Mouse (Mus musculus): ENCODE measurements around the gene Cdh10. TPM values are rescaled to one million over a fixed set of nuclear protein-coding genes. Genes with fewer than 3 reads are reported as not detected.

The Cdh10 gene
- polyA plus RNA-seq, 1 experiment from 2014 or later, result 7.0 TPM

- no peak overlapping the region for H3K4me3 ChIP-seq
- WGBS, result 83% methylated on average over 1 of the region's 1 CpGs
- H3K9me3 ChIP-seq, result no peaks in the 10 kb centered on the region
- H3K4me2 ChIP-seq (replicated peaks), result no peak overlapping the region
- H3K27me3 ChIP-seq, result no peaks in the 10 kb centered on the region
- H3K36me3 ChIP-seq, result no peaks in the 10 kb centered on the region
- ATAC-seq (ENCODE audit: insufficient number of reproducible peaks, insufficient read depth, low FRiP score, low TSS enrichment), result no peak
- no peak overlapping the region for H3K9ac ChIP-seq
- H3K4me1 ChIP-seq, result no peaks in the 10 kb centered on the region
- no peak overlapping the region for H3K27ac ChIP-seq
Measured at GRCm38 (mm10) chr15:18987671-18988070, 168.9 kb downstream of the Cdh10 start.

GRCm38 (mm10) chr15:18993512-18993911 is 174.8 kb downstream of the Cdh10 start:
- Histone ChIP-seq H3K27ac (no peak overlapping the region), H3K9ac (no peak overlapping the region), H3K4me3 (no peak overlapping the region), H3K4me2 (replicated peaks) (no peak overlapping the region), H3K36me3 (no peaks in the 10 kb centered on the region), H3K27me3 (no peaks in the 10 kb centered on the region), H3K9me3 (no peaks in the 10 kb centered on the region), H3K4me1 (no peaks in the 10 kb centered on the region)
- ATAC-seq (ENCODE audit: insufficient number of reproducible peaks, insufficient read depth, low FRiP score, low TSS enrichment), result no peak

- 65% methylated on average over 4 of the region's 4 CpGs for WGBS
- H3K4me3 ChIP-seq, result no peak overlapping the region
- no peak overlapping the region for H3K4me2 ChIP-seq (replicated peaks)
- no peaks in the 10 kb centered on the region for H3K4me1 ChIP-seq
- H3K27me3 ChIP-seq, result no peaks in the 10 kb centered on the region
- no peak overlapping the region for H3K27ac ChIP-seq
- no peak overlapping the region for H3K9ac ChIP-seq
- ATAC-seq (ENCODE audit: insufficient number of reproducible peaks, insufficient read depth, low FRiP score, low TSS enrichment), result no peak
- H3K9me3 ChIP-seq, result no peaks in the 10 kb centered on the region
- no peaks in the 10 kb centered on the region for H3K36me3 ChIP-seq
Measured at GRCm38 (mm10) chr15:18994294-18994693, 175.5 kb downstream of the Cdh10 start.

GRCm38 (mm10) chr15:19010829-19011228 is 192.1 kb downstream of the Cdh10 start:
- H3K9me3 ChIP-seq, result no peaks in the 10 kb centered on the region
- H3K4me2 ChIP-seq (replicated peaks), result no peak overlapping the region
- no peaks in the 10 kb centered on the region for H3K4me1 ChIP-seq
- ATAC-seq (ENCODE audit: insufficient number of reproducible peaks, insufficient read depth, low FRiP score, low TSS enrichment), result no peak
- 82% methylated on average over 10 of the region's 10 CpGs for WGBS
- no peak overlapping the region for H3K9ac ChIP-seq
- H3K27me3 ChIP-seq, result no peaks in the 10 kb centered on the region
- no peak overlapping the region for H3K4me3 ChIP-seq
- no peaks in the 10 kb centered on the region for H3K36me3 ChIP-seq
- no peak overlapping the region for H3K27ac ChIP-seq

GRCm38 (mm10) chr15:19032983-19033382 is 214.2 kb downstream of the Cdh10 start:
- no peak overlapping the region for H3K4me2 ChIP-seq (replicated peaks)
- H3K9me3 ChIP-seq, result no peaks in the 10 kb centered on the region
- no peaks in the 10 kb centered on the region for H3K4me1 ChIP-seq
- ATAC-seq (ENCODE audit: insufficient number of reproducible peaks, insufficient read depth, low FRiP score, low TSS enrichment), result no peak
- H3K27ac ChIP-seq, result no peak overlapping the region
- H3K36me3 ChIP-seq, result no peaks in the 10 kb centered on the region
- no peak overlapping the region for H3K9ac ChIP-seq
- no peaks in the 10 kb centered on the region for H3K27me3 ChIP-seq
- 61% methylated on average over 3 of the region's 3 CpGs for WGBS
- no peak overlapping the region for H3K4me3 ChIP-seq

GRCm38 (mm10) chr15:19040077-19040476 is 221.3 kb downstream of the Cdh10 start:
- 80% methylated on average over 1 of the region's 1 CpGs for WGBS
- Histone ChIP-seq H3K27me3 (no peaks in the 10 kb centered on the region), H3K4me2 (replicated peaks) (no peak overlapping the region), H3K27ac (no peak overlapping the region), H3K36me3 (no peaks in the 10 kb centered on the region), H3K4me3 (no peak overlapping the region), H3K9me3 (no peaks in the 10 kb centered on the region), H3K9ac (no peak overlapping the region), H3K4me1 (no peaks in the 10 kb centered on the region)
- no peak for ATAC-seq (ENCODE audit: insufficient number of reproducible peaks, insufficient read depth, low FRiP score, low TSS enrichment)
